Mouse (Mus musculus): ENCODE results near the gene Fndc3b.

Fndc3b gene

GRCm38 (mm10) chr3:27592728-27593484 is 118.2 kb downstream of the Fndc3b start:
- DNase-seq (ENCODE audit: low spot score): no peak

GRCm38 (mm10) chr3:27590823-27591222 is 120.3 kb downstream of the Fndc3b start:
- DNase-seq (ENCODE audit: low spot score): no peak

- no peak for DNase-seq (ENCODE audit: low spot score)
Observed at GRCm38 (mm10) chr3:27589305-27589704, 121.8 kb downstream of the Fndc3b start.

GRCm38 (mm10) chr3:27588604-27589003 is 122.5 kb downstream of the Fndc3b start:
- no peak for DNase-seq (ENCODE audit: low spot score)

GRCm38 (mm10) chr3:27584607-27585605 is 126.2 kb downstream of the Fndc3b start:
- no peak for DNase-seq (ENCODE audit: low spot score)

- DNase-seq (ENCODE audit: low spot score): no peak
Observed at GRCm38 (mm10) chr3:27581931-27582840, 128.9 kb downstream of the Fndc3b start.

GRCm38 (mm10) chr3:27580956-27581355 is 130.2 kb downstream of the Fndc3b start:
- DNase-seq (ENCODE audit: low spot score): no peak

GRCm38 (mm10) chr3:27579894-27580613 is 131.1 kb downstream of the Fndc3b start:
- DNase-seq (ENCODE audit: low spot score): no peak

GRCm38 (mm10) chr3:27579229-27579628 is 131.9 kb downstream of the Fndc3b start:
- DNase-seq (ENCODE audit: low spot score): no peak

GRCm38 (mm10) chr3:27577349-27578025 is 133.6 kb downstream of the Fndc3b start:
- DNase-seq (ENCODE audit: low spot score): no peak

GRCm38 (mm10) chr3:27574241-27574640 is 136.9 kb downstream of the Fndc3b start:
- no peak for DNase-seq (ENCODE audit: low spot score)

GRCm38 (mm10) chr3:27573458-27573857 is 137.6 kb downstream of the Fndc3b start:
- no peak for DNase-seq (ENCODE audit: low spot score)

GRCm38 (mm10) chr3:27572305-27572704 is 138.8 kb downstream of the Fndc3b start:
- DNase-seq (ENCODE audit: low spot score): no peak

- no peak for DNase-seq (ENCODE audit: low spot score)
Observed at GRCm38 (mm10) chr3:27565314-27565713, 145.8 kb downstream of the Fndc3b start.

GRCm38 (mm10) chr3:27563047-27563624 is 148.0 kb downstream of the Fndc3b start:
- no peak for DNase-seq (ENCODE audit: low spot score)

- DNase-seq (ENCODE audit: low spot score): no peak
Observed at GRCm38 (mm10) chr3:27562476-27562875, 148.6 kb downstream of the Fndc3b start.

GRCm38 (mm10) chr3:27561921-27562320 is 149.2 kb downstream of the Fndc3b start:
- no peak for DNase-seq (ENCODE audit: low spot score)

GRCm38 (mm10) chr3:27559316-27559715 is 151.8 kb downstream of the Fndc3b start:
- DNase-seq (ENCODE audit: low spot score): no peak

- no peak for DNase-seq (ENCODE audit: low spot score)
Observed at GRCm38 (mm10) chr3:27557100-27558004, 153.8 kb downstream of the Fndc3b start.

All from urinary bladder, postnatal 10 days (tissue).